Mouse (Mus musculus) CH12.LX (cell line): ENCODE data around the gene Card11.

Experiments
- CTCF ChIP-seq, 2 experiments: IDR thresholded peaks in 1 of 2; conservative IDR thresholded peaks in 1 of 2; 2 replicates each; pipeline ENCODE4 v1.5.1; 2011 to 2012; ENCODE audit warnings: low read depth in 2 of 2, low read length in 2 of 2, improper control_type of control experiment in 1 of 2, inconsistent platforms in 1 of 2, mild to moderate bottlenecking in 1 of 2, moderate library complexity in 1 of 2
- EP300 ChIP-seq: IDR thresholded peaks from 2 replicates; pipeline ENCODE4 v1.6.1; 2011; ENCODE audit warnings: low read length, improper control_type of control experiment
- MEF2A ChIP-seq: IDR thresholded peaks from 2 replicates; pipeline ENCODE4 v1.6.1; 2014; ENCODE audit warnings: low read depth, mild to moderate bottlenecking, inconsistent platforms, low read length, improper control_type of control experiment, borderline replicate concordance
- POLR2A ChIP-seq: IDR thresholded peaks from 2 replicates; pipeline ENCODE4 v1.6.1; 2011; ENCODE audit warnings: low read depth, mild to moderate bottlenecking, improper control_type of control experiment, low read length
- POLR2AphosphoS2 ChIP-seq: IDR thresholded peaks from 2 replicates; pipeline ENCODE4 v1.6.1; 2011; ENCODE audit warnings: low read depth, low read length, improper control_type of control experiment
- RCOR1 ChIP-seq: conservative IDR thresholded peaks from 2 replicates; pipeline ENCODE4 v1.6.1; 2012; ENCODE audit warnings: low read depth, mild to moderate bottlenecking, inconsistent platforms, low read length, improper control_type of control experiment

DNA sequence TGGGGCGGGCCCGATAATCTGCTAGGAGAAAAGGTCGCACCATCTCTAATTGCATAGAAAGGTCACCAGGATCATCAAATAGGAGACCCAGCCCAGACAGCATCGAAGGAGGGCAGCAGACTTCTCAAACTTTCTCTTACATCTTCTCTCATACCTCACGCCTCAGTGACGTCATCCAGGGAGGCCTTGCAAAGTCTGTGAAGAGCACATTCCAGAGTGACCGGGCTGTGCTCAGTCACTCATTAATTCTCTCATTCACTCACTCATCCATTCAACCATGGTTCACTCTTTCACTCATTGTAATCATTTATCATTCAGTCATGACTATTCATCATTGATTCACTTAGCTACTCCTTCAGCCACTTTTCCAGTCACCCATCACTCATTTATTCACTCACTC, 63.6 kb downstream of the Card11 start:
- TF ChIP-seq POLR2AphosphoS2 = no peak
- TF ChIP-seq CTCF (conservative IDR thresholded peaks at IDR 0.05 in 1 of 2, IDR thresholded peaks at IDR 0.05 in 1 of 2; ENCODE audit: low read depth in 2 of 2, low read length in 2 of 2) = no peak
- no peak for TF ChIP-seq MEF2A
- no peak for TF ChIP-seq POLR2A
- TF ChIP-seq RCOR1 = no peak
- no peak for TF ChIP-seq EP300
